Mouse (Mus musculus) left cerebral cortex, adult 2 months (tissue): ENCODE results near the gene Mgst2. TPM values are rescaled to one million over a fixed set of nuclear protein-coding genes. Genes with fewer than 3 reads are reported as not detected.

Source experiments
- DNase-seq, 2 experiments: peaks; one replicate each; pipeline ENCODE4 v3.0.0; 2021 to 2022; ENCODE audit warnings: low spot score in 2 of 2, mixed read lengths in 1 of 2; ENCODE audit errors: extremely low spot score in 1 of 2
- H3K27ac ChIP-seq: fragments of 200-600 bp; 2 replicates; pipeline ENCODE4 v1.8.1; 2022
- H3K4me3 ChIP-seq: fragments of 200-600 bp; 2 replicates; pipeline ENCODE4 v1.8.1; 2022
- CTCF ChIP-seq: fragments of 200-600 bp; IDR thresholded peaks from 2 replicates; pipeline ENCODE4 v1.8.1; 2022; ENCODE audit warnings: antibody characterized with exemption, mild to moderate bottlenecking, moderate library complexity
- intact Hi-C: fragments of 180-260 bp; cut with DNase I; formaldehyde crosslinking; loops from one replicate; pipeline ENCODE4 v1.15.1; 2025
- total RNA-seq, 2 experiments: library from RNA; stranded (reverse); gene quantifications; 2 replicates each; pipeline ENCODE4 v1.2.3; 2021

Gene Mgst2
- total RNA-seq, 2 experiments from 2014 or later: not detected

- TF ChIP-seq CTCF: no peak
- H3K4me3 ChIP-seq: no peak overlapping the region
- no peak overlapping the region for H3K27ac ChIP-seq
- no peak for DNase-seq
- intact Hi-C loops: no loop called here
Observed at GRCm38 (mm10) chr3:51638260-51638659, 21.9 kb upstream of the Mgst2 start.

GRCm38 (mm10) chr3:51645484-51645883 is 14.7 kb upstream of the Mgst2 start:
- intact Hi-C loops: no loop called here
- H3K4me3 ChIP-seq: no peak overlapping the region
- no peak for DNase-seq
- no peak for TF ChIP-seq CTCF
- no peak overlapping the region for H3K27ac ChIP-seq

GRCm38 (mm10) chr3:51646301-51646700 is 13.9 kb upstream of the Mgst2 start:
- TF ChIP-seq CTCF: no peak
- DNase-seq: no peak
- intact Hi-C loops: no loop called here
- Histone ChIP-seq H3K27ac (no peak overlapping the region), H3K4me3 (no peak overlapping the region)

- Histone ChIP-seq H3K27ac (no peak overlapping the region), H3K4me3 (no peak overlapping the region)
- no peak for DNase-seq
- no peak for TF ChIP-seq CTCF
- intact Hi-C loops: no loop called here
Observed at GRCm38 (mm10) chr3:51647356-51647755, 12.8 kb upstream of the Mgst2 start.

GRCm38 (mm10) chr3:51648037-51648664 is 12.0 kb upstream of the Mgst2 start:
- Histone ChIP-seq H3K4me3 (peak overlapping the region; percentile 32), H3K27ac (no peak overlapping the region)
- intact Hi-C loops: loop anchor here (1.0 to 2.0 kb wide), 2 partner anchors 65 to 595 kb away; no protein-coding TSS in a partner anchor
- peak; percentile 99 for TF ChIP-seq CTCF
- DNase-seq: peak; percentile 80 to 82

GRCm38 (mm10) chr3:51649426-51649825 is 10.7 kb upstream of the Mgst2 start:
- intact Hi-C loops: loop anchor here (2.0 kb wide), 1 partner anchor 593 kb away; no protein-coding TSS in a partner anchor
- Histone ChIP-seq H3K27ac (no peak overlapping the region), H3K4me3 (no peak overlapping the region)
- DNase-seq: no peak
- no peak for TF ChIP-seq CTCF

- DNase-seq: no peak
- TF ChIP-seq CTCF: no peak
- Histone ChIP-seq H3K27ac (no peak overlapping the region), H3K4me3 (no peak overlapping the region)
- intact Hi-C loops: loop anchor here (2.0 to 10.0 kb wide), 3 partner anchors 88 to 593 kb away; partner anchors contain the start of genes Rab33b and Setd7
Observed at GRCm38 (mm10) chr3:51649986-51650385, 10.2 kb upstream of the Mgst2 start.

GRCm38 (mm10) chr3:51651149-51651548 is 9.0 kb upstream of the Mgst2 start:
- no peak for DNase-seq
- H3K27ac ChIP-seq: no peak overlapping the region
- H3K4me3 ChIP-seq: no peak overlapping the region
- intact Hi-C loops: loop anchor here (5.0 to 10.0 kb wide), 2 partner anchors 89 to 166 kb away; partner anchors contain the start of genes Rab33b and Setd7
- TF ChIP-seq CTCF: peak; percentile 13

GRCm38 (mm10) chr3:51652292-51652691 is 7.9 kb upstream of the Mgst2 start:
- no peak overlapping the region for H3K27ac ChIP-seq
- DNase-seq: peak; percentile 76 to 79
- intact Hi-C loops: loop anchor here (1.0 to 10.0 kb wide), 4 partner anchors 69 to 167 kb away; partner anchors contain the start of genes Rab33b and Setd7
- TF ChIP-seq CTCF: peak; percentile 87
- H3K4me3 ChIP-seq: no peak overlapping the region

GRCm38 (mm10) chr3:51652701-51653100 is 7.5 kb upstream of the Mgst2 start:
- intact Hi-C loops: loop anchor here (1.0 to 10.0 kb wide), 4 partner anchors 69 to 168 kb away; partner anchors contain the start of genes Rab33b and Setd7
- Histone ChIP-seq H3K27ac (no peak overlapping the region), H3K4me3 (no peak overlapping the region)
- DNase-seq: no peak
- TF ChIP-seq CTCF: no peak

- no peak for TF ChIP-seq CTCF
- Histone ChIP-seq H3K27ac (no peak overlapping the region), H3K4me3 (no peak overlapping the region)
- intact Hi-C loops: loop anchor here (5.0 to 10.0 kb wide), 2 partner anchors 92 to 170 kb away; partner anchors contain the start of genes Rab33b and Setd7
- no peak for DNase-seq
Observed at GRCm38 (mm10) chr3:51654303-51655055, 5.7 kb upstream of the Mgst2 start.

- no peak for TF ChIP-seq CTCF
- intact Hi-C loops: loop anchor here (10.0 kb wide), 1 partner anchor 175 kb away; the partner anchor contains the start of gene Rab33b
Observed at GRCm38 (mm10) chr3:51659415-51659814, 745 bp upstream of the Mgst2 start.

More at GRCm38 (mm10) chr3:51659415-51659814, 745 bp upstream of the Mgst2 start:
- H3K4me3 ChIP-seq: no peak overlapping the region
- H3K27ac ChIP-seq: no peak overlapping the region
- DNase-seq: no peak
